Mouse (Mus musculus) B cell, adult 67 days (primary cell): Measurements from ENCODE around the gene Acss3. TPM values are rescaled to one million over a fixed set of nuclear protein-coding genes. Genes with fewer than 3 reads are reported as not detected.

ENCODE experiments used
- total RNA-seq, 2 experiments: library from RNA; stranded (reverse); gene quantifications; 4 replicates each; pipeline ENCODE4 v1.2.4; 2023

The Acss3 gene
- total RNA-seq, result not detected

GRCm38 (mm10) chr10:107123529-107124335, at the start of gene Acss3:
TSS of gene Acss3 (minus strand) at chr10:107123668.

Other genes starting within 250 kb of the Acss3 start
- gene Lin7a, start 148.0 kb upstream of the Acss3 start, total RNA-seq, result not detected